Mouse (Mus musculus) lung, embryonic 14.5 days (tissue): Measurements from ENCODE around the gene Inava. TPM values are rescaled to one million over a fixed set of nuclear protein-coding genes. Genes with fewer than 3 reads are reported as not detected.

Experiments used
- ATAC-seq: fragments of 200-750 bp; cut with Nextera tagmentation; 2 replicates; pipeline ENCODE4 v1.8.0; 2017; ENCODE audit warnings: mild to moderate bottlenecking, moderate TSS enrichment, moderate library complexity; ENCODE audit not compliant: insufficient read depth
- DNase-seq: peaks from one replicate; pipeline ENCODE4 v3.0.0-alpha.2; 2015
- H3K27ac ChIP-seq: fragments of 300-500 bp; sonication (generic); 2 replicates; pipeline ENCODE4 v1.5.1; 2014; ENCODE audit warnings: low read depth, mild to moderate bottlenecking, moderate library complexity
- H3K27me3 ChIP-seq: fragments of 300-500 bp; sonication (generic); 2 replicates; pipeline ENCODE4 v1.6.1; 2014; ENCODE audit warnings: low read length, control low read depth; ENCODE audit not compliant: insufficient read depth
- H3K36me3 ChIP-seq: fragments of 300-500 bp; sonication (generic); 2 replicates; pipeline ENCODE4 v1.6.1; 2014; ENCODE audit warnings: control low read depth; ENCODE audit not compliant: insufficient read depth
- H3K4me1 ChIP-seq: fragments of 300-500 bp; sonication (generic); 2 replicates; pipeline ENCODE4 v1.6.1; 2014; ENCODE audit warnings: antibody characterized with exemption, control low read depth; ENCODE audit not compliant: insufficient read depth
- H3K4me2 ChIP-seq: fragments of 300-500 bp; sonication (generic); 2 replicates; pipeline ENCODE4 v1.6.1; 2014; ENCODE audit warnings: mild to moderate bottlenecking
- H3K4me3 ChIP-seq: fragments of 300-500 bp; sonication (generic); 2 replicates; pipeline ENCODE4 v1.5.1; 2014; ENCODE audit warnings: low read depth, low read length
- H3K9ac ChIP-seq: fragments of 300-500 bp; sonication (generic); 2 replicates; pipeline ENCODE4 v1.6.1; 2014
- H3K9me3 ChIP-seq: fragments of 300-500 bp; sonication (generic); 2 replicates; pipeline ENCODE4 v1.6.1; 2016; ENCODE audit warnings: low read depth, low read length, control low read depth
- CTCF ChIP-seq: IDR thresholded peaks from 2 replicates; pipeline ENCODE4 v1.5.1; 2016; ENCODE audit warnings: antibody characterized with exemption, low read depth
- WGBS: fragments of 180-500 bp; shearing (Covaris S2); extraction: QIAGEN DNeasy Blood & Tissue Kit; methylation state at CpG from one replicate; pipeline ENCODE4 v1.1.7; 2014; 5-methylcytosine and 5-hydroxymethylcytosine counted together
- polyA plus RNA-seq: library from polyadenylated mRNA; unstranded; fragments of >200 nt; fragmentation: Nextera tagmentation; extraction: Ambion mirVana; gene quantifications from 2 replicates; pipeline ENCODE4 v1.2.1, GENCODE M21; 2014

The Inava gene
- polyA plus RNA-seq, 1 experiment from 2014 or later, result 15.9 TPM

GRCm38 (mm10) chr1:136249662-136250061 lies 15.6 kb upstream of the Inava start:
- WGBS, result 37% methylated on average over 5 of the region's 5 CpGs
- Histone ChIP-seq H3K4me3 (no peak overlapping the region), H3K9me3 (no peaks in the 10 kb centered on the region), H3K9ac (no peak overlapping the region), H3K4me1 (no peaks in the 10 kb centered on the region), H3K27ac (no peak overlapping the region), H3K27me3 (no peaks in the 10 kb centered on the region), H3K4me2 (no peak overlapping the region), H3K36me3 (no peaks in the 10 kb centered on the region)
- ATAC-seq, result no peak
- TF ChIP-seq CTCF, result no peak
- DNase-seq, result no peak

- 83% methylated on average over 5 of the region's 5 CpGs for WGBS
- no peak overlapping the region for H3K9ac ChIP-seq
- TF ChIP-seq CTCF, result no peak
- H3K9me3 ChIP-seq, result no peaks in the 10 kb centered on the region
- no peak overlapping the region for H3K27ac ChIP-seq
- no peak for ATAC-seq
- H3K4me3 ChIP-seq, result no peak overlapping the region
- H3K4me1 ChIP-seq, result no peaks in the 10 kb centered on the region
- DNase-seq, result no peak
- no peak overlapping the region for H3K4me2 ChIP-seq
- no peaks in the 10 kb centered on the region for H3K36me3 ChIP-seq
- H3K27me3 ChIP-seq, result no peaks in the 10 kb centered on the region
Measured at GRCm38 (mm10) chr1:136247393-136247792, 13.3 kb upstream of the Inava start.

- no peak overlapping the region for H3K4me3 ChIP-seq
- H3K9me3 ChIP-seq, result no peaks in the 10 kb centered on the region
- no peaks in the 10 kb centered on the region for H3K4me1 ChIP-seq
- 85% methylated on average over 4 of the region's 5 CpGs for WGBS
- H3K36me3 ChIP-seq, result no peaks in the 10 kb centered on the region
- DNase-seq (no peak), ATAC-seq (no peak)
- no peak overlapping the region for H3K9ac ChIP-seq
- no peaks in the 10 kb centered on the region for H3K27me3 ChIP-seq
- H3K4me2 ChIP-seq, result no peak overlapping the region
- H3K27ac ChIP-seq, result no peak overlapping the region
- TF ChIP-seq CTCF, result no peak
Measured at GRCm38 (mm10) chr1:136244469-136244868, 10.4 kb upstream of the Inava start.

GRCm38 (mm10) chr1:136241801-136242200 lies 7.7 kb upstream of the Inava start:
- H3K4me3 ChIP-seq, result no peak overlapping the region

GRCm38 (mm10) chr1:136238495-136238894 lies 4.4 kb upstream of the Inava start:
- H3K9ac ChIP-seq, result no peak overlapping the region
- no peaks in the 10 kb centered on the region for H3K36me3 ChIP-seq
- no peak overlapping the region for H3K27ac ChIP-seq
- no peaks in the 10 kb centered on the region for H3K9me3 ChIP-seq
- no peaks in the 10 kb centered on the region; the same call in 1 of the 2 replicates for H3K4me1 ChIP-seq
- WGBS, result 81% methylated on average over 4 of the region's 4 CpGs
- no peak overlapping the region for H3K4me3 ChIP-seq
- H3K4me2 ChIP-seq, result no peak overlapping the region
- no peak for TF ChIP-seq CTCF
- H3K27me3 ChIP-seq, result no peaks in the 10 kb centered on the region
- DNase-seq (no peak), ATAC-seq (no peak)

More at GRCm38 (mm10) chr1:136241801-136242200, 7.7 kb upstream of the Inava start:
- Histone ChIP-seq H3K4me1 (no peaks in the 10 kb centered on the region), H3K27ac (no peak overlapping the region), H3K9ac (no peak overlapping the region), H3K27me3 (no peaks in the 10 kb centered on the region), H3K36me3 (no peaks in the 10 kb centered on the region), H3K9me3 (no peaks in the 10 kb centered on the region), H3K4me2 (no peak overlapping the region)
- ATAC-seq (no peak), DNase-seq (no peak)
- no peak for TF ChIP-seq CTCF
- 79% methylated on average over 7 of the region's 7 CpGs for WGBS

GRCm38 (mm10) chr1:136234595-136235092 lies 580 bp upstream of the Inava start:
- ATAC-seq, result peak; percentile 13
- no peaks in the 10 kb centered on the region for H3K36me3 ChIP-seq
- peak overlapping the region; percentile 58 for H3K4me3 ChIP-seq
- H3K27ac ChIP-seq, result peak overlapping the region; percentile 77; the same call in 1 of the 2 replicates
- H3K27me3 ChIP-seq, result no peaks in the 10 kb centered on the region
- TF ChIP-seq CTCF, result peak; percentile 62
- H3K9me3 ChIP-seq, result no peaks in the 10 kb centered on the region
- peak; percentile 15 for DNase-seq
- H3K4me1 ChIP-seq, result peaks cover 5% of the 10 kb centered on the region
- H3K9ac ChIP-seq, result peak overlapping the region; percentile 70
- H3K4me2 ChIP-seq, result peak overlapping the region; percentile 76
- WGBS, result 1% methylated on average over 9 of the region's 9 CpGs

GRCm38 (mm10) chr1:136232986-136233790 lies 876 bp downstream of the Inava start:
- H3K4me2 ChIP-seq, result peak overlapping the region; percentile 76
- H3K9ac ChIP-seq, result peak overlapping the region; percentile 70
- peak overlapping the region; percentile 58 for H3K4me3 ChIP-seq
- TF ChIP-seq CTCF, result no peak
- WGBS, result under 1% methylated on average over 23 of the region's 23 CpGs
- H3K36me3 ChIP-seq, result no peaks in the 10 kb centered on the region
- peak overlapping the region; percentile 19; the same call in 1 of the 2 replicates for H3K27ac ChIP-seq
- no peaks in the 10 kb centered on the region for H3K9me3 ChIP-seq
- ATAC-seq (no peak), DNase-seq (peak; percentile 39)
- no peaks in the 10 kb centered on the region for H3K27me3 ChIP-seq
- H3K4me1 ChIP-seq, result peaks cover 19% of the 10 kb centered on the region
